Mouse (Mus musculus): ENCODE data around the gene Ctsg. TPM values are rescaled to one million over a fixed set of nuclear protein-coding genes. Genes with fewer than 3 reads are reported as not detected.
"Not testable (repeated sequence)": the region's sequence is repeated elsewhere in the genome, so short reads cannot be mapped to it uniquely, and the experiment has no call there.

Ctsg gene
- polyA plus RNA-seq (2015; fragmentation: Nextera tagmentation; extraction: Ambion mirVana) = 34.2 and 40.5 TPM in 2 replicates

DNA sequence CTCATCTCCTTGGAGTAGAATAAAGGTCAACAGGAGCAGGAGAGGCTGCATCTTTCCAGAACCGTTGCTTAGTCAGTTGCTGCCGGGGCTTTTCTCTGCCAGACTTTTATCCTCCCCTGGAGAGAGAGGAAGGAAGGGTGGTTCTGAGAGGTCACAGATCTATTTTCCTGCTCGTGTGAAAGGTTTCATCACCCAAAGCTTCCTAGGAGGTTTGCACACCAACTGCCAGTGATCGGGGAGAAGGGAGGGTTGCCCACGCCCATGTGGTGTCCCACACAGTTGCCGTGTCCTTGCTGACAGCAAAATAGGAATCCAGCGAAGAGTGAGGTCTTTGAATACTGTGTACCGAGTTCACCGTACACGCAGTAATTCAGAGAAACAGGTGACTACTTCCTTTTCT lies at the start of gene Ctsg:
Gene Ctsg (minus strand): TSS at position 189 of the 400 bp plus-strand sequence.
- no peak within 1 kb of the TSS for H3K9ac ChIP-seq (ENCODE audit: low read depth, low read length)
- ATAC-seq (ENCODE audit: low read depth) = no peak
- H3K4me1 ChIP-seq (ENCODE audit: control insufficient read depth, low read depth, low read length) = no peaks in the 10 kb centered on the region
- no peak within 1 kb of the TSS; the same call in 1 of the 2 replicates for H3K27ac ChIP-seq (ENCODE audit: low read length)
- no peaks in the 10 kb centered on the region for H3K27me3 ChIP-seq (ENCODE audit: control insufficient read depth, insufficient read depth, low read depth, low read length)
- H3K4me2 ChIP-seq (ENCODE audit: low read depth, low read length) = no peak within 1 kb of the TSS
- WGBS (ENCODE audit: insufficient replicate concordance) = 38% methylated on average over 10 of the region's 10 CpGs
- no peaks in the 10 kb centered on the region for H3K9me3 ChIP-seq (replicated peaks; ENCODE audit: control insufficient read depth, low read length)
- H3K36me3 ChIP-seq (ENCODE audit: control insufficient read depth, insufficient read depth) = no peaks in the 10 kb centered on the region
- H3K4me3 ChIP-seq (ENCODE audit: low read depth, low read length) = no peak within 1 kb of the TSS

GRCm38 (mm10) chr14:56133675-56134074 lies 31.3 kb upstream of the Ctsg start:
- not testable (repeated sequence) for H3K9ac ChIP-seq (ENCODE audit: low read depth, low read length); H3K4me2 ChIP-seq (ENCODE audit: low read depth, low read length); H3K36me3 ChIP-seq (ENCODE audit: control insufficient read depth, insufficient read depth); H3K9me3 ChIP-seq (replicated peaks; ENCODE audit: control insufficient read depth, low read length); H3K4me1 ChIP-seq (ENCODE audit: control insufficient read depth, low read depth, low read length); H3K4me3 ChIP-seq (ENCODE audit: low read depth, low read length); H3K27me3 ChIP-seq (ENCODE audit: control insufficient read depth, insufficient read depth, low read depth, low read length); H3K27ac ChIP-seq (ENCODE audit: low read length); ATAC-seq (ENCODE audit: low read depth)
- WGBS (ENCODE audit: insufficient replicate concordance) = 38% methylated on average over 1 of the region's 1 CpGs

DNA sequence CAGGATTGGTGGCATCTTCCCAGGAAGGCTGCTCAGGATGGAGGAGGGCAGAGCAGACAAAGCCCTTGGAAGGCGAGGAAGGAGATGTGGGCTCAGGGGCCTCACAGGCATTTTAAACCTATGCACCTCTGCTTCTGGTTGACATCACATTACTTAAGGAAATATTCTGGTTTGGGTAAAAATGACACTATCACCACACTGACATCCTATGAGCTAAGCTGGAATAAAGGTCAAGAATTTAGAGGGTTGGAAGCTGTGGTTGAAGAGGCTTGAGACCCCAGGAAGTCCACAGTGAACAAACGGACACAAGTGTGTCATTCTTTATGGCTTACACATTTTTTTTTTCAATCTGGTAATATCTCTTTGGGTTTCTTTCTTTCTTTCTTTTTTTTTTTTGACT lies 30.1 kb upstream of the Ctsg start, which contains the start of gene Gzmd:
Gene Gzmd (minus strand): TSS at position 101 of the 400 bp plus-strand sequence.
- H3K27ac ChIP-seq (ENCODE audit: low read length); H3K27me3 ChIP-seq (ENCODE audit: control insufficient read depth, insufficient read depth, low read depth, low read length); ATAC-seq (ENCODE audit: low read depth); H3K9ac ChIP-seq (ENCODE audit: low read depth, low read length); H3K36me3 ChIP-seq (ENCODE audit: control insufficient read depth, insufficient read depth); H3K4me1 ChIP-seq (ENCODE audit: control insufficient read depth, low read depth, low read length); H3K4me3 ChIP-seq (ENCODE audit: low read depth, low read length); H3K9me3 ChIP-seq (replicated peaks; ENCODE audit: control insufficient read depth, low read length); H3K4me2 ChIP-seq (ENCODE audit: low read depth, low read length): not testable (repeated sequence)
- 59% methylated on average over 2 of the region's 2 CpGs for WGBS (ENCODE audit: insufficient replicate concordance)

DNA sequence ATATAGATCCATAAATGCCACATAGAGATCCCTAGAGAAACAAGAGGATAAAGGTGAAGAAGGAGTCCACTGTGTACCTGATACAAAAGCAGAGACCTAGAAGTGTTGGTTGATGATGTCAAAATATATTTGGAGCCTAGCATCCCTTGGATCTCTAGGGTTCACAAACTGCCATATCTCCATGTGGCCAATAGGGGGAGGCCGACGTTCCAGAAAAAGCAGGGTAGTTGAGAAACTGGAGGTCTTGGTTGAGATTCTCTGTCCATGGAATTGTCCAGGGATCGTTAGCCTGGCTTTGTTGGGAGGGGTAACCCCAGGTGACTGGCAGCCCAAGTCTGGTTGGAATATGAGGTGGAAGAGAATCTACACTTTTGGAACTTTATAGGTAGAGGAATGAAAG lies 26.0 kb upstream of the Ctsg start:
- WGBS (ENCODE audit: insufficient replicate concordance) = 31% methylated on average over 3 of the region's 3 CpGs
- H3K36me3 ChIP-seq (ENCODE audit: control insufficient read depth, insufficient read depth) = no peaks in the 10 kb centered on the region
- H3K27me3 ChIP-seq (ENCODE audit: control insufficient read depth, insufficient read depth, low read depth, low read length) = no peaks in the 10 kb centered on the region
- no peaks in the 10 kb centered on the region for H3K9me3 ChIP-seq (replicated peaks; ENCODE audit: control insufficient read depth, low read length)
- no peak overlapping the region for H3K27ac ChIP-seq (ENCODE audit: low read length)
- H3K9ac ChIP-seq (ENCODE audit: low read depth, low read length) = no peak overlapping the region
- H3K4me1 ChIP-seq (ENCODE audit: control insufficient read depth, low read depth, low read length) = no peaks in the 10 kb centered on the region
- H3K4me2 ChIP-seq (ENCODE audit: low read depth, low read length) = no peak overlapping the region
- H3K4me3 ChIP-seq (ENCODE audit: low read depth, low read length) = no peak overlapping the region
- ATAC-seq (ENCODE audit: low read depth) = no peak

DNA sequence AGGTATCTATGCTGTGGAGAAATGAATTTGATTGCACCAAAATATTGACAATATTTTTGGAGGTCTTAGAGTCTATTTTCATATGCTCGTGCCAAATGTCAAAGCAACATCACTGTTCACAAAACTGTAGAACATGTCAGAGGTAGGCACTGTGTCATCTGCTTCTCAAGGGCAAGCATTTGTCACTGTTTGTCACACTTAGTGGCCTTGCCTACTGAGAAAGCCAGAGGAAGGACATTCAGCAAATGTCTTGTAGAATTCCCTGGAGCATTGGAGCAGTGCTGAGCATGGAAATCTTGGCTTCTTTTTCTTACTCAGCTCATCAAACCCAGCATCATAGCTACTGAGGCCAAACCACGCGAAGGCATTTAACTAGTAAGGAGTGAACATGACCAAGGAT lies 21.1 kb upstream of the Ctsg start:
- no peak for ATAC-seq (ENCODE audit: low read depth)
- 66% methylated on average over 3 of the region's 3 CpGs for WGBS (ENCODE audit: insufficient replicate concordance)
- no peaks in the 10 kb centered on the region for H3K27me3 ChIP-seq (ENCODE audit: control insufficient read depth, insufficient read depth, low read depth, low read length)
- H3K4me3 ChIP-seq (ENCODE audit: low read depth, low read length) = no peak overlapping the region
- no peak overlapping the region for H3K9ac ChIP-seq (ENCODE audit: low read depth, low read length)
- H3K4me2 ChIP-seq (ENCODE audit: low read depth, low read length) = no peak overlapping the region
- H3K36me3 ChIP-seq (ENCODE audit: control insufficient read depth, insufficient read depth) = no peaks in the 10 kb centered on the region
- no peaks in the 10 kb centered on the region for H3K9me3 ChIP-seq (replicated peaks; ENCODE audit: control insufficient read depth, low read length)
- H3K27ac ChIP-seq (ENCODE audit: low read length) = no peak overlapping the region
- H3K4me1 ChIP-seq (ENCODE audit: control insufficient read depth, low read depth, low read length) = no peaks in the 10 kb centered on the region

- no peak for ATAC-seq (ENCODE audit: low read depth)
- H3K4me3 ChIP-seq (ENCODE audit: low read depth, low read length) = no peak within 1 kb of the TSS
- H3K27me3 ChIP-seq (ENCODE audit: control insufficient read depth, insufficient read depth, low read depth, low read length) = no peaks in the 10 kb centered on the region
- H3K4me1 ChIP-seq (ENCODE audit: control insufficient read depth, low read depth, low read length) = no peaks in the 10 kb centered on the region
- no peak within 1 kb of the TSS for H3K4me2 ChIP-seq (ENCODE audit: low read depth, low read length)
- no peaks in the 10 kb centered on the region for H3K9me3 ChIP-seq (replicated peaks; ENCODE audit: control insufficient read depth, low read length)
- no peaks in the 10 kb centered on the region for H3K36me3 ChIP-seq (ENCODE audit: control insufficient read depth, insufficient read depth)
- H3K9ac ChIP-seq (ENCODE audit: low read depth, low read length) = no peak within 1 kb of the TSS
- no peak within 1 kb of the TSS for H3K27ac ChIP-seq (ENCODE audit: low read length)
Measured at GRCm38 (mm10) chr14:56120525-56120924, 18.2 kb upstream of the Ctsg start, which contains the start of gene Gzme. TSS of gene Gzme (minus strand) at chr14:56120625.

GRCm38 (mm10) chr14:56115531-56116310 lies 13.3 kb upstream of the Ctsg start:
- not testable (repeated sequence) for H3K27me3 ChIP-seq (ENCODE audit: control insufficient read depth, insufficient read depth, low read depth, low read length); ATAC-seq (ENCODE audit: low read depth); H3K4me2 ChIP-seq (ENCODE audit: low read depth, low read length); H3K4me3 ChIP-seq (ENCODE audit: low read depth, low read length); H3K27ac ChIP-seq (ENCODE audit: low read length); H3K9ac ChIP-seq (ENCODE audit: low read depth, low read length); H3K36me3 ChIP-seq (ENCODE audit: control insufficient read depth, insufficient read depth); H3K4me1 ChIP-seq (ENCODE audit: control insufficient read depth, low read depth, low read length); H3K9me3 ChIP-seq (replicated peaks; ENCODE audit: control insufficient read depth, low read length)
- WGBS (ENCODE audit: insufficient replicate concordance) = 73% methylated on average over 33 of the region's 33 CpGs

- H3K4me1 ChIP-seq (ENCODE audit: control insufficient read depth, low read depth, low read length) = no peaks in the 10 kb centered on the region
- no peak for ATAC-seq (ENCODE audit: low read depth)
- no peak overlapping the region for H3K9ac ChIP-seq (ENCODE audit: low read depth, low read length)
- WGBS (ENCODE audit: insufficient replicate concordance) = 52% methylated on average over 13 of the region's 13 CpGs
- no peaks in the 10 kb centered on the region for H3K36me3 ChIP-seq (ENCODE audit: control insufficient read depth, insufficient read depth)
- no peak overlapping the region for H3K27ac ChIP-seq (ENCODE audit: low read length)
- H3K27me3 ChIP-seq (ENCODE audit: control insufficient read depth, insufficient read depth, low read depth, low read length) = no peaks in the 10 kb centered on the region
- no peak overlapping the region for H3K4me3 ChIP-seq (ENCODE audit: low read depth, low read length)
- H3K4me2 ChIP-seq (ENCODE audit: low read depth, low read length) = no peak overlapping the region
- no peaks in the 10 kb centered on the region for H3K9me3 ChIP-seq (replicated peaks; ENCODE audit: control insufficient read depth, low read length)
Measured at GRCm38 (mm10) chr14:56105447-56106180, 3.2 kb upstream of the Ctsg start.

GRCm38 (mm10) chr14:56105016-56105415 lies 2.6 kb upstream of the Ctsg start:
- Histone ChIP-seq H3K9ac (ENCODE audit: low read depth, low read length) (no peak overlapping the region), H3K4me1 (ENCODE audit: control insufficient read depth, low read depth, low read length) (no peaks in the 10 kb centered on the region), H3K9me3 (replicated peaks; ENCODE audit: control insufficient read depth, low read length) (no peaks in the 10 kb centered on the region), H3K27me3 (ENCODE audit: control insufficient read depth, insufficient read depth, low read depth, low read length) (no peaks in the 10 kb centered on the region), H3K4me2 (ENCODE audit: low read depth, low read length) (no peak overlapping the region), H3K27ac (ENCODE audit: low read length) (no peak overlapping the region), H3K4me3 (ENCODE audit: low read depth, low read length) (no peak overlapping the region), H3K36me3 (ENCODE audit: control insufficient read depth, insufficient read depth) (no peaks in the 10 kb centered on the region)
- no peak for ATAC-seq (ENCODE audit: low read depth)
- WGBS (ENCODE audit: insufficient replicate concordance) = 61% methylated on average over 5 of the region's 5 CpGs

Data from liver, embryonic 16.5 days (tissue).